Mouse (Mus musculus) lung, postnatal 0 days (tissue): ENCODE measurements at regions not wholly inside any gene's neighbourhood (a gene's known extent, or its start where the extent isn't known, plus 50 kb on each side); places are given as distances from the start of the nearest gene placed in this dataset.

Source experiments
- CTCF ChIP-seq: IDR thresholded peaks from 2 replicates; pipeline ENCODE4 v1.5.1; 2016; ENCODE audit warnings: antibody characterized with exemption, mild to moderate bottlenecking
- EP300 ChIP-seq: IDR thresholded peaks from 2 replicates; pipeline ENCODE4 v1.6.1; 2016; ENCODE audit warnings: antibody characterized with exemption, mild to moderate bottlenecking, control low read depth

- TF ChIP-seq CTCF (no peak), EP300 (no peak)
Measured at GRCm38 (mm10) chr1:179865561-179865960, 62.1 kb upstream of the Ahctf1 start.
